In genomic region chr11:76242901-76243810, GRCm38 (mm10) we compare ENCODE assay signal across 8 mouse cellular contexts. TPM values are rescaled to one million over a fixed set of nuclear protein-coding genes. Genes with fewer than 3 reads are reported as not detected.
DNase-seq lines count a peak whose midpoint lies in the region; ATAC-seq and TF ChIP-seq lines count a peak whose summit lies in the region.

Gene Mrm3 (plus strand): TSS chr11:76243715.
Gene Glod4 (minus strand): TSS chr11:76243725.

- ATAC-seq in erythroblast, adult 5-6 weeks (replicated peaks; ENCODE audit: low FRiP score, poor library complexity, severe bottlenecking), result peak; percentile 98
- ATAC-seq in heart, embryonic 12.5 days (ENCODE audit: insufficient number of reproducible peaks, low FRiP score), result peak; percentile 87
- peak; percentile 86 for ATAC-seq in kidney, postnatal 0 days (replicated peaks; ENCODE audit: low FRiP score, low read depth)
- ATAC-seq in liver, embryonic 11.5 days (replicated peaks; ENCODE audit: low FRiP score), result peak; percentile 85
- ATAC-seq in stomach, embryonic 14.5 days (ENCODE audit: insufficient number of reproducible peaks, insufficient read depth, low FRiP score, low read depth), result peak; percentile 88

- peak within 1 kb of the TSS; percentile 82 for H3K4me3 ChIP-seq in heart, embryonic 12.5 days
- peak within 1 kb of the TSS; percentile 76 for H3K4me3 ChIP-seq in kidney, postnatal 0 days (replicated peaks; ENCODE audit: low read depth, low read length)
- H3K4me3 ChIP-seq in liver, embryonic 11.5 days (ENCODE audit: low read depth, low read length), result peak within 1 kb of the TSS; percentile 86
- H3K4me3 ChIP-seq in stomach, embryonic 14.5 days (ENCODE audit: low read depth, low read length), result peak within 1 kb of the TSS; percentile 92

- DNase-seq in B cell, adult 2 months, result peak; percentile 94
- DNase-seq in brain, adult 2 months (ENCODE audit: low read depth, low spot score), result peak; percentile 94
- peak; percentile 94 for DNase-seq in kidney, postnatal 0 days (ENCODE audit: low spot score)
- peak; percentile 96 for DNase-seq in liver, embryonic 11.5 days (ENCODE audit: low spot score)
- peak; percentile 86 for DNase-seq in naive thymus-derived CD4-positive, alpha-beta T cell, adult 2 months (ENCODE audit: low read depth)

- H3K27ac ChIP-seq in heart, embryonic 12.5 days (ENCODE audit: poor library complexity, severe bottlenecking), result peak within 1 kb of the TSS; percentile 71
- H3K27ac ChIP-seq in kidney, postnatal 0 days, result peak within 1 kb of the TSS; percentile 73
- H3K27ac ChIP-seq in liver, embryonic 11.5 days (ENCODE audit: low read depth, low read length), result peak within 1 kb of the TSS; percentile 40; the same call in 1 of the 2 replicates
- H3K27ac ChIP-seq in stomach, embryonic 14.5 days (ENCODE audit: low read length), result peak within 1 kb of the TSS; percentile 78

- H3K9me3 ChIP-seq in heart, embryonic 12.5 days (replicated peaks), result no peaks in the 10 kb centered on the region
- H3K9me3 ChIP-seq in kidney, postnatal 0 days (replicated peaks; ENCODE audit: low read length), result no peaks in the 10 kb centered on the region
- H3K9me3 ChIP-seq in liver, embryonic 11.5 days (ENCODE audit: control insufficient read depth, low read length), result no peaks in the 10 kb centered on the region
- H3K9me3 ChIP-seq in stomach, embryonic 14.5 days (ENCODE audit: control insufficient read depth, low read depth, low read length), result no peaks in the 10 kb centered on the region

- WGBS in heart, embryonic 12.5 days, result under 1% methylated on average over 61 of the region's 61 CpGs
- WGBS in kidney, postnatal 0 days, result under 1% methylated on average over 61 of the region's 61 CpGs
- WGBS in liver, embryonic 11.5 days, result under 1% methylated on average over 61 of the region's 61 CpGs
- WGBS in stomach, embryonic 14.5 days, result under 1% methylated on average over 61 of the region's 61 CpGs

- peak within 1 kb of the TSS; percentile 90 for H3K9ac ChIP-seq in heart, embryonic 12.5 days
- peak within 1 kb of the TSS; percentile 83 for H3K9ac ChIP-seq in kidney, postnatal 0 days (ENCODE audit: low read depth, low read length)
- peak within 1 kb of the TSS; percentile 81 for H3K9ac ChIP-seq in liver, embryonic 11.5 days (ENCODE audit: low read depth, low read length)
- peak within 1 kb of the TSS; percentile 71 for H3K9ac ChIP-seq in stomach, embryonic 14.5 days (replicated peaks; ENCODE audit: low read depth, low read length)

- peak within 1 kb of the TSS; percentile 95 for H3K4me2 ChIP-seq in heart, embryonic 12.5 days
- peak within 1 kb of the TSS; percentile 76 for H3K4me2 ChIP-seq in kidney, postnatal 0 days (ENCODE audit: low read length)
- H3K4me2 ChIP-seq in liver, embryonic 11.5 days, result peak within 1 kb of the TSS; percentile 95
- H3K4me2 ChIP-seq in stomach, embryonic 14.5 days (replicated peaks; ENCODE audit: low read depth, low read length), result peak within 1 kb of the TSS; percentile 89

- no peaks in the 10 kb centered on the region for H3K27me3 ChIP-seq in heart, embryonic 12.5 days (replicated peaks)
- H3K27me3 ChIP-seq in kidney, postnatal 0 days (ENCODE audit: insufficient read depth, low read length), result no peaks in the 10 kb centered on the region
- no peaks in the 10 kb centered on the region for H3K27me3 ChIP-seq in liver, embryonic 11.5 days (replicated peaks; ENCODE audit: control insufficient read depth, insufficient read depth, low read length)
- H3K27me3 ChIP-seq in stomach, embryonic 14.5 days (ENCODE audit: control insufficient read depth, insufficient read depth, low read length), result no peaks in the 10 kb centered on the region

- no peak for TF ChIP-seq CTCF in kidney, postnatal 0 days (IDR thresholded peaks at IDR 0.05; ENCODE audit: low read depth)

- peaks cover 43% of the 10 kb centered on the region for H3K36me3 ChIP-seq in heart, embryonic 12.5 days
- peaks cover 6% of the 10 kb centered on the region; the same call in 1 of the 2 replicates for H3K36me3 ChIP-seq in kidney, postnatal 0 days (ENCODE audit: insufficient read depth, low read length)
- H3K36me3 ChIP-seq in liver, embryonic 11.5 days (ENCODE audit: control insufficient read depth, insufficient read depth, low read length), result peaks cover 8% of the 10 kb centered on the region; the same call in 1 of the 2 replicates
- H3K36me3 ChIP-seq in stomach, embryonic 14.5 days (ENCODE audit: control insufficient read depth, insufficient read depth, low read length), result peaks cover 19% of the 10 kb centered on the region

- peaks cover 17% of the 10 kb centered on the region for H3K4me1 ChIP-seq in heart, embryonic 12.5 days (replicated peaks)
- peaks cover 9% of the 10 kb centered on the region for H3K4me1 ChIP-seq in kidney, postnatal 0 days (replicated peaks; ENCODE audit: insufficient read depth, low read length)
- peaks cover 8% of the 10 kb centered on the region for H3K4me1 ChIP-seq in liver, embryonic 11.5 days (replicated peaks; ENCODE audit: control insufficient read depth, insufficient read depth, low read length)
- peaks cover 9% of the 10 kb centered on the region; the same call in 1 of the 2 replicates for H3K4me1 ChIP-seq in stomach, embryonic 14.5 days (ENCODE audit: control insufficient read depth, insufficient read depth, low read length)

RNA-seq across cellular contexts. Expression of gene Mrm3, which starts in this region (rescaled TPM):
- total RNA-seq in erythroblast, adult 5-6 weeks (2015; ENCODE audit: low replicate concordance), result 2.7 and 4.2 TPM in 2 replicates
- 3.2 and 4.7 TPM in 2 replicates for total RNA-seq in erythroblast, adult 5-6 weeks (2017; ENCODE audit: low replicate concordance)
- polyA plus RNA-seq in heart, embryonic 12.5 days (2016; fragmentation: Nextera tagmentation; extraction: Ambion mirVana), result 20.4 and 24.2 TPM in 2 replicates
- polyA plus RNA-seq in kidney, postnatal 0 days (2015; fragmentation: Nextera tagmentation; extraction: Ambion mirVana), result 20.8 and 21.2 TPM in 2 replicates
- 36.3 and 37.0 TPM in 2 replicates for polyA plus RNA-seq in liver, embryonic 11.5 days (2014; fragmentation: Nextera tagmentation; extraction: Ambion mirVana)
- polyA plus RNA-seq in stomach, embryonic 14.5 days (2014; fragmentation: Nextera tagmentation; extraction: Ambion mirVana), result 24.4 and 26.3 TPM in 2 replicates

RNA-seq across cellular contexts. Expression of gene Glod4, which starts in this region (rescaled TPM):
- 12.1 and 31.5 TPM in 2 replicates for total RNA-seq in erythroblast, adult 5-6 weeks (2015; ENCODE audit: low replicate concordance)
- 16.7 and 55.0 TPM in 2 replicates for total RNA-seq in erythroblast, adult 5-6 weeks (2017; ENCODE audit: low replicate concordance)
- polyA plus RNA-seq in heart, embryonic 12.5 days (2016; fragmentation: Nextera tagmentation; extraction: Ambion mirVana), result 111 TPM in 2 replicates
- polyA plus RNA-seq in kidney, postnatal 0 days (2015; fragmentation: Nextera tagmentation; extraction: Ambion mirVana), result 131 and 132 TPM in 2 replicates
- 137 and 144 TPM in 2 replicates for polyA plus RNA-seq in liver, embryonic 11.5 days (2014; fragmentation: Nextera tagmentation; extraction: Ambion mirVana)
- polyA plus RNA-seq in stomach, embryonic 14.5 days (2014; fragmentation: Nextera tagmentation; extraction: Ambion mirVana), result 135 and 155 TPM in 2 replicates

Comparison
In these comparisons a context has a peak if more than half of its experiments do, and no peak if none do; other contexts are left out.
1. Peak in every context shown above with its lines: DNase-seq, ATAC-seq, H3K4me3 ChIP-seq and H3K27ac ChIP-seq.